Mouse (Mus musculus): ENCODE results near the gene Tmem81.

DNA sequence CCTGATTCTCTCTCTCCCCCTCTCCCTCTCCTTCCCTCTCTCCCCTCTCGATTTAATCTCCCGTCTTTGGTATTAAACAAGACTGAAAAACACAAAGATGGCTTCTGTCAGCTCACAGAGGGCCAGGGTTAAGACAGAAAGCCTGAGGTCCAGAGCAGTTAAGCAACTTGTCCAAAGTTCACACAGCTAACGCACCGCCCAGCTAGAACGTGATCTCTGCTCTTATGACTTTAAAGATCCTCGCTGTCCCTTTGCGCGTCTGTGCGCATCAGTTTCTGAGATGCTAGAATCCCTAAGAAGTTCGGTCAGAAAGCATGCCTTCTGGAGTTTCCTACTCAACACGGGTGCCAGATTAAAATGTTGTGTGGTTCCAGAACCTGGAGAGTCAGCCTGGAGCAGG lies 13.7 kb downstream of the Tmem81 start:
- no peak for TF ChIP-seq POLR2A (IDR thresholded peaks at IDR 0.05; ENCODE audit: low read depth, low read length)
- TF ChIP-seq CTCF (IDR thresholded peaks at IDR 0.05; ENCODE audit: borderline replicate concordance, insufficient read depth, low read length) = no peak
